Mouse (Mus musculus): ENCODE data around the gene Smurf2.
"Not testable (repeated sequence)": the region's sequence is repeated elsewhere in the genome, so short reads cannot be mapped to it uniquely, and the experiment has no call there.

Gene Smurf2

DNA sequence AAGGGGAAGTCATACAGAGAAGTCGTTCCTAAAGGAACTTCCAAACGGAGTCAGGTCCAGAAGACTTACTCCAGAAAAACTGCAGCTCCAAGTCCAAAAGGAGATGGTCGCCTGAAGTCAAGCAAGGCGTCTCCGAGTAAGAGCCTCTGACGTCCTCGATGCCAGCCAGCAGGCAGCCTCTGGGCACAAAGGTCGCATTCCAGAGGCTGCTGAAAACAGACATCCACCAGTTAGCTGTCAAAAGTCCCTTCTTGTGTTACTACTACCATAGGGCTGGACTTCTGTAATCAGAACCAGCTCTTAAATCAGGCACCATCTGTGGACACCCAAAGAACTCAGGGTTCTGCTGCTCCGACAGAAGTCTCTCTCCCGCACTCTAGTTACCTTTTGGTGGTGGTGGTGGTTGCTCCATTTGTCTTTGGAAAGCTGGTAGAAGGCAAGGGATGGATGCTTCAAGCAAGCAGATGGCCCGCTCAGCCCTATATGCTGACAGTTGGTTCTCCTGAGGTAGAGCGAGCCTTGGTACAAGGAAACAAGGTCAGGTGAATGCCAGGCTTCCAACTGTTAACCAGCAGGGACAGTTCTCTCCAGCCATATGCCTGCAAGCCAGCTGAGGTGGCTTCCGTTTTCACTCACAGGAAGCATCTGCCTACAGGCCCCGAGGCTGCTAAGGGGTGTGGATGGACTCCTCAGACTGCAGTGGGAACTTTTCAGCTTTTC, 105.8 kb downstream of the Smurf2 start:
- no peak for DNase-seq (ENCODE audit: low spot score in 2 of 2)

DNA sequence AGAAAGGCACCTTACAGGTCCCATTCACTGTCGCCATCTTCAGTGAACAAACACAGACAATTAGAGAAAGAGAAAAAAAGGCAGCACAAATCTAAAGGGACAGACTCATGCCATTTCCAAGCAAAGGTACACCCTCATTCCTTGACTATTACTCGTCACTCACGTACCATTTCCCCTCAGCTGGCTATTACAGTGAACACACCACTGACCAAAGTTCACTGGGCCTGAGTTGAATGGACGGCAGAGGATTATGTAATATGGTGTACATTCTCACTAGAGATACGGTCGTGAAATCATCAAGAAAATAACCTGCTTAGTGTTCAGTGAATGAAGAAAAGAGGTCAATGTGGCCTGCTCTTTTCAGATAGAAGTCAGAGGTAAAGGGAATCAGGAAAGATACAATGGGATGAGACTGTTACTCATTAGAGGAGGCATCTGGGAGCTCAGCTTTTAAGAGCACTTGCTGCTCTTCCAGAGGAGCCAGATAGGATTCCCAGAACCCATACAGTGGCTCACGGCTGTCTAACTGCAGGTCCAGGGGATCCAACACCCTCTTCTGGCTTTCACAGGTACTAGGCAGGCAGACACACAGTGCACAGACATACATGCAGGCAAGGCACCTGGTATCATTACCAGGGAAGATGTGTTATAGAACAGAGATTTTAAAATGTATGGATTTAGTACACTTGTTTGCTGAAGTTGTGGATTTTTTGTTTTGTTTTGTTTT, 107.9 kb downstream of the Smurf2 start:
- DNase-seq (ENCODE audit: low spot score in 2 of 2) = no peak

DNA sequence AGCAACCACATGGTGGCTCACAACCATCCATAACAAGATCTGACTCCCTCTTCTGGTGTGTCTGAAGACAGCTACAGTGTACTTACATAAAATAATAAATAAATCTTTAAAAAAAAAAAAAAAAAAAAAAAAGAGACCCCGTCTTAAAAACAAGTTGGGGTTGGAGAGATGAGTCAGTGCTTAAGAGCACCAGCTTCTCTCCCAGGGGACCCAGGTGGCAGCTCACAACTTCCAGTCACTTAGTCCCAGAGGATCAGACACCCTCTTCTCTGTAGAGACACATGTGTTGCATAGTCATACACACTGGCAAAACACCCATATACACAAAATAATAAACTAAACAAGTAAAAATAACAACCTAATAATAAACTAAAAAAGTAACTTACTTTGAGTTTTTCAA, 113.1 kb downstream of the Smurf2 start:
- DNase-seq (ENCODE audit: low spot score in 2 of 2) = not testable (repeated sequence)

DNA sequence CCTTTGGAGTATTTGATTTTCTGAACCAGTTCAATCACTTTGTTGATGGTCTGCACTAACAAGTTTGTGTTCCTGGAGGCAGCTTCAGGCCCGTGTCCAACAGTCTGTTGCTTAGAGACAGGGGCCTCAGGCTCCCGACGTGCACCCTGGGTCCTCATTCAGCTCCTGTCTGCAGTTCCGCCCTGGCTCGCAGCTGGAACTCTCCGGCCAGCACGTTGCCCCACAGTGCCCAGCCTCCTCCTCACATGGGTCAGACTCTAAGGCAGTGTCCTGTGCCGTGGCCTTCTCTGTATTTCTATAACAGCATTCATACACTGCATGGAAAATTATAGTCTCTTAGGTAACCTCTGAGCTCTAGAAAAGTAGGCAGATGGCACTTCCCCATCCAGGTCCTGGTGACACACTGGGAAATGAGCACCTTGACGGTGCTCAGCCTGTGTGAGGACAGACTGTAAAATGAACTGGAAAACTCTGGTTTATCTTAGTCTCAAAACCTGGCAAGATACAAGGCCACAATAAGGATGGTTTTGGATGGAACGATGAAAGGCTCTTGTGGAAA, 118.4 kb downstream of the Smurf2 start:
- no peak for DNase-seq (ENCODE audit: low spot score in 2 of 2)

DNA sequence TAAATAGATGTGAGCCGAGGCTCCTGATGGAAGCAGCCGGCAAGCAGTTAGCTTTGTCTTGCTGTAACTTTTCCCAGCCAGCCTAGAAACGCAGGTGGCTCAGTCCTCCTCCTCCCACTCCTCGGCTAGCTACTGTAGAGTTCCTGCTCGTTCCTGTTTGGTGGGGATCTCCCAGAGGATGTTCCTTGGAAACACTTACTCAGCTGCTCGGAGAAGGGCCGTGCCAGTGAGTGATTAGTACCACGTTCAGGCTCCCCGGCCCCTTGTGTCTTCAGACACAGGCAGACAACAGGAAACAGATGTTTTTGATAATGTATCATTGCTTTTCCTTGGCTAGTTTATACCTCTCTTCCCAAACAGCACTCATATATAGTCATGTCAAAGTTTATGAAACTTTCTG, 124.8 kb downstream of the Smurf2 start:
- no peak for DNase-seq (ENCODE audit: low spot score in 2 of 2)

DNA sequence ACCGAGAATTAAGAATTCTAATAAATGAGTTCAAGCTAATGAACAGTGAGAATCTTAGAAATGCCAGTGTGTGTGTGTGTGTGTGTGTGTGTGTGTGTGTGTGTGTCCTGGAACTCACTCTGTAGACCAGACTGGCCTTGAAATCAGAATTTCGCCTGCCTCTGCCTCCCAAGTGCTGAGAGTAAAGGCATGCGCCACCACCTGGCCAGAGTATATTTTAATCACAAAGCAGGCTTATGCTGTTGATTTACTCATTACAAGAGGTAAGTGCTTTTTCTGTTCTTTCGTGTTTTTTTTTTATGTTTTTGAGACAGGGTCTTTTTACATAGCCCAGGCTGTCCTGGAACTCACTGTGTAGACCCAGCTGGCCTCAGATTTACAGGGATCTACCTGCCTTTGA, 126.7 kb downstream of the Smurf2 start:
- DNase-seq (ENCODE audit: low spot score in 2 of 2) = no peak

DNA sequence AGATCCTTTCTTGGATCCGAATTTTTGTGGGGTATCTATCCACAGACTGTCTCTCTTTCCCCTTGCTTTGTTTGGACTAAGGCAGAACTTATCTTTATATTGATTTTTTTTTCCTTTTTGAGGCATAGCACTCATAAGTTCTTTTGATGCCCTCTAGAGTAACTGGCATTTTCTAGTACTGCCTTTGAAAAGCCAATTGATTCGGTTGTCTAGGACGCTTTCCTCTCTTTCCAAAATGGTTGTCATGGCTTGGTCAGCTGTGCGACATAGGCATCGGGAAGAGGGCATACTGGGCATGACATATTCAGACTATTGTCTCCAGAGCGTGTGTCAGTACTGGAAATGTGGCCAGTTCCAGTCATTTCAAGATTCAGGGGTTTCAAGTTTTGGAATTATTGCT, 130.9 kb downstream of the Smurf2 start:
- DNase-seq (ENCODE audit: low spot score in 2 of 2) = no peak

DNA sequence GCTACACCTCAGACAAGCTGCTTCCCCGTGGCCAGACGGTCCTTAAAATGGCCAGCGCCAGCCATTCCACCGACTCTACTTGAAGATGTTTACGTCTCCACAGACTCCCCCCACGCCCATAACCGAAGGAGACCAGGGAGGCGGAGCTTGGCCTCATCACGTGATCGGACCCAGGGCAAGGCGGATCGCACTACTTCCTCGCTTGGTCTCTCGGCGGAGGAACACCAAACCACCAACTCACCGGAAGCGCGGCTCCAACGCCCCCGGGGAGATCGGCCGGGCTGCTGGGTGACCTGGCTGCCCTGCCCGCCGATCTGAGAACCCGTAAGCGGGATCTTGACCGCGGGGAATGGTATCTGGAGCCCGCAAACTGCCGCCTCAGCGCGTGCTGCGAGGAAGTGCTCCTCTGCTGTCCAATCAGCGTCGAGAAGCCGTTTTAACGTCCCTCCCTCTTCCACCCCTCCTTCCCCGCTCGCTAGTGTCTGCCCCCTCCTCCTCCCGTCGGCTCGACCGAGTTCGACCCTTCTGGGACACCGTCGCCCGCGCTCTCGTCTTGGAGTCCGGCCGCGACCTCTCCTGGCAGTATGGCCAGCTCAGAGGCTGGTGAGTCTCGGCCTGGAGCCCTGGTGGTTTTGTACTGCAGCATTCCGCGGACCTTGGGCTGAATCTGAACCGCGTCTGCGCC, 131.6 kb downstream of the Smurf2 start, which contains the start of the genes Ddx5 and Cep95:
Gene Ddx5 (minus strand): TSS at position 411 of the 685 bp plus-strand sequence.
Gene Cep95 (plus strand): TSS at position 478 of the 685 bp plus-strand sequence.
- peak; percentile 90 to 97 for DNase-seq (ENCODE audit: low spot score in 2 of 2)

DNA sequence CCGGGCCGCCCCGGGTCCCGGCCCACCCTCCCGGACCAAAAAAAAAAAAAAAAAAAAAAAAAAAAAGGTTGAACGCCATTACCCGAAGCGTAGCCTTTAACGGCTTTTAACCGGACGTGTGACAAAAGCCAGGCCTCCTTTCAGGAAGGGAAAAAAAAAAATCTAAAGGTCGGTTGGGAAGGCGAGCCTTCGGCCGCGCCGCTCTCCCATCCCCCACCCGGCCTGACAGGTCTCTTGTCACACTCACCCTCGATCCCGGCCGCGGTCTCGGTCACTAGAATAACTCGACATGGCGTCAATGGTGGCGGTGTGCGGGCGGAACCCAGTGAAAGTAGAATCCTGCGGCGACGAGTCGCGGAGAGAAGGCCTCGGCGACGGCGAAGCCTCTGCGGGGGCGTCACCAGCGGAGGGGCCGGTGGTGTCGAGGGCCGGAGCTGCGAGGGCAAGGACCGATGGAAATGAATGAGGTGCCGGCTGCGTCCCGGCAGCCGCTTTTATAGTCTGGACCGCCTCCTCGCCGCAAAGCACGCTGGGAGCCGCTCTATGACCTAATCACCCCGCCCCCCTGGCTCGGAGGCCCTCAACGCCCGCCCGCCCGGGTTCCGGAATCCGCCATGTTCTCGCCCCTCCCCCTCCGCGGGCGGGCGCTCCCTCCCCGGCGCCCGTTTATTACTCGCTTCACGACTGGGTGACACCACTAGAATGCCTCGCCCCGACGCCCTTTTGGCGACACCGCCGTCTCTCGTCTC, 132.3 kb downstream of the Smurf2 start:
- peak; percentile 97 to 98 for DNase-seq (ENCODE audit: low spot score in 2 of 2)

DNA sequence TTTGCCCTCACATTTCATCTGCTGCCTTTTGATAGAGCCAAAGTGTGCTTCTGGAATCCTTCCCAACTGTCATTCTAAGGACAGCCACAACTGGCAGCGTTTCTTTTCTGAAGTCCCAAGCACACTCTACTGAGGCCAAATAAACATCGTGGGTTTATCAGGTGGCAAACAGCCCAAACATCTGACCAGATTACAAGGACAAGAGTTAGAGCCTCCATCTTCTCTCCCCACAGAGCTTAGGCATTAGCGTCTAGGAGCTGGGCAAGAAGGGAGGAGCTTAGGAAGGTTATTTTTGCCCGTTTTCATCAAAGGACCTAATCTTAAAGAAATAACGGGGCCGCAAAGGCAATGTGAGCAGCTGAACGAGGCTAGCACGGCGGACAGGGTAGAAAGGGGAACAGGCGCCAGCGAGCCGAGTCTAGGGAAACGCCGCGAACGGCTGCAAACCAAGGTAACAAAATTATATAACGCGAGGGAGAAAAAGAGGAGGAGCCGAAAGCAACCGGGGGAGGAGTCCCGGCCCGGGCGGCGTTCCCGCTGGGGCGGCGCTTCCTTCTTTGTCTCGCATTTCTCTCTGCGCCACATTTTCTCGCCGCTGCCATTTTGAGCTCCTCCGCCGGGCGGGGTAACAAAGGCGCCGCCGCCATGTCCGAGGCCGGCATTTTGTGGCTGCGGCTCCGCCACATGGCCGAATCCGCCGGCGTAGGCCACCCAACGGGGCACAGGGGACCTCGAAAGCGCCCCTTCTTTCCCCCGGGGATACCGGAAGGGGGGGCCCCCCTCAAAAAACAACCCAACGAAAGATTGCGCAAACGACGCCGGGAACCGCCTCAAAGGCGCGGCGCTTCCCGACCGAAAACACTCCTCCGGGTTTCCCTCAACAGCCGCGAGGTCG, 133.1 kb downstream of the Smurf2 start:
- DNase-seq (ENCODE audit: low spot score in 2 of 2) = peak; percentile 78 to 86

DNA sequence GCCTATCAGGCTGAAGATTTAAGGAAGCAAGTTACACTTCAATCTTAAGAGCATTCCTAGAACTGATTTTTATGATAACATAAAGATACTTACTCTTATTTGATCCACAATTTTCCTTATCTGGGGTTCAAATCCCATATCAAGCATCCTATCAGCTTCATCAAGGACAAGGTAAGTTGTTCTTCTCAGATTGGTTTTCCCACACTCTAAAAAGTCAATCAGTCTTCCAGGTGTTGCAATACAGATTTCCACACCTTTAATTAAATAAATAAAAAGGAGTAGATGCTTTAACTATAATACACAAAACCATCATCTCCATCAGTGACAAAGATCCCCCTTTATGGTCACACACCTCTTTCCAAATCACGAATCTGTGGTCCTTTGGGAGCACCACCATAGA, 135.5 kb downstream of the Smurf2 start:
- DNase-seq (ENCODE audit: low spot score in 2 of 2) = no peak

DNA sequence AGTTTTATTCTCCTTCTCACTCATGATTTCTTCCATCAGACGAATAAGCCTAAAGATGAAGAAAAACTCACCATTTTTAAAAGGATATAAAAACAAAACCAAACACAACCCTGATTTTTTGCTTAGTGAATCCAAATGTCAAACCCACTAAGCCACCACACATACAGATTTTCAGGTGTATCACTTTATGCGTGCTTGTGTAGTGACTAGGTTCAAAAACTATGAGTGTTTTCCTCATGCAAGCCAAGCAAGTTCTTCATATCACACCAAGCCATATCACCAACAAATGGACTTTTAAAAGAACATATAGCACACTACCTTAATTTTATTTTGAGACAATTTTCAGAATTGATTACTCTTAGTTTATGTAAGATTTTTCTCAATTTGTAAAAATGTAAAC, 136.0 kb downstream of the Smurf2 start:
- no peak for DNase-seq (ENCODE audit: low spot score in 2 of 2)

DNA sequence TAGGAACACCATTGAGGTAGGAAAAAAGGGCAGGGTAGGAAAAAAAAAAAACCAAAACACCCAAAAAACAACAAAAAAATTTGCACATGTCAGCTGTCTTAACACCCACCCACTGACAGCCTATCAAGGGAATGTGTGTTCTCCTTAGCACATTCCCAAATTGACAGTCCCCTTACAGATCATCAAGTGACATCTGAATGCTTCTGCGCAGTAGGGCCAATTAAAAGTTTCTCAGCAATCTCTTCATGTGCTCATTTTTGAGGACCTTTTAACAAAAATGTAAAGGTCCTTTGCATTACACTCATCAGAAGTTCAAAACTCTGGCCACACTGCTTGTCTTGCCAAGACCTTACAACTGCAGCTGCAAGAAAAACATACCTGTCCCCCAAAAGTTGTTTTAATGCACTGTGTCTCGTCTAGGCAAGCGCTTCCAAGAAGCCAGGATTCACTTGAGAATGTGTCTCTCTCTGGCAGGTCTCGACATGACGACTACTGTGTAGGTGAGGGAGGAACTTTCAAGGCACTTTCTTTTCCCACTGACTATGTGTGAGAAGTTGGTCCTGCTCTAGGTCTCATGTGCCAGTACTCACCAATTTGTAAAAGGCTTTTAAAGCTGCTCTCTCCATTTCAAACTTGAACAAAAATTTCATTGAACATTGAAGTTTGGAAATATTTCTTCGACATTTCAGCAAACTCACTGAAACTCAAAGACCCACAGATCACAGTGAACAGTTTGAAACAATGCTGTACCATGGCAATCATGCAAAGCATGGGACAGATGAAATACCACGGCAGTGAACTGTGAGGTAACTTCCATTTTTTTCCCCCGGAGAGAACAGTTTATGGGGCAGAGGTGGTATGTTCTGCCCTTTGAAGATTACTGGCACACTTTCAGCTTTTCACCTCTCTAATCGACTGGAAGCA, 137.4 kb downstream of the Smurf2 start:
- no peak for DNase-seq (ENCODE audit: low spot score in 2 of 2)

DNA sequence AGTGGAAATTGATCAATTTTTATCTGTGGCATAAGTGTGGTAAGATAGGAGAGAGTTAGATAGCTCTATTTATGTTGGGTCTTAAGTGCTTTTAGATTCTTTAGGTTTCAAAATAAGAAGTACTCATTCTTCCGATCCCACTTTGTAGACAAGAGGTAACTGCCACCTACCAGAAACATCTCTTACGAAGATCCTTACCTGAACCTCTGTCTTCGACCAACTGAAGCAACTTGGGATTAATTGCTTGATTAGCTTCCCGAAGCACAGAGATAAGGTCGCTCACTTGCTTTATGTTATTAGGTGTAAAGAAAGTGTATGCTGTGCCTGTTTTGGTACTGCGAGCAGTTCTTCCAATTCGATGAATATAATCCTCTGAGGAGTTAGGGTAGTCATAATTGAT, 138.2 kb downstream of the Smurf2 start:
- DNase-seq (ENCODE audit: low spot score in 2 of 2) = not testable (repeated sequence)

DNA sequence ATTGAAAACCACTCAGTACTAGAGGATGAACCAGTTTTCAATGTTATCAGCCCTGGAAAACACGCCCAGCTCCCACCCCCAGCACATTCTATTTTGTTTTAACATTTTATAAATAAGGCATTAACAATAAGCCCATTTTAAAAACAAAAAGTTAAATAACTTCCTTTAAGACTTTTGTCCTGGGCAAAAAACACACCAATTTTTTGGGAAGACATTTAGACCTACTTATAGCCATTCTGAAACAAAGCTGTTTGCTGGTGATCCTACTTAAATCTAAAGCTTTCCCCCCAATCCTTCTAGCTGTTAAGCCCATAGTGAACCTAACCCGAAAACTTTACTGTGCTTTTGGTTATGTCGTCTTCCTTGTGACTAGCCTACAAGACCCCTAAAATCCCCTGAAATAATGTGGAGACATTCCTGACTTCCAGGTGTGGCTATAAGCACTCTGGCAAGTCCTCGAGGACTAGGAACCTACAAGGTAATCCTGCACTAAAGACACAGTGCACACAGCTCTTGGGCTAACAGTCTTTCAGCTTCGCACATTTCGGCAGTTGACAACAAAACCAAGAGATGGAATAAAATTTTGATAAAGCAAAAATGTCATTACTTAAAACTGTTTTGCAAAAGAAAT, 139.8 kb downstream of the Smurf2 start:
- DNase-seq (ENCODE audit: low spot score in 2 of 2) = no peak

DNA sequence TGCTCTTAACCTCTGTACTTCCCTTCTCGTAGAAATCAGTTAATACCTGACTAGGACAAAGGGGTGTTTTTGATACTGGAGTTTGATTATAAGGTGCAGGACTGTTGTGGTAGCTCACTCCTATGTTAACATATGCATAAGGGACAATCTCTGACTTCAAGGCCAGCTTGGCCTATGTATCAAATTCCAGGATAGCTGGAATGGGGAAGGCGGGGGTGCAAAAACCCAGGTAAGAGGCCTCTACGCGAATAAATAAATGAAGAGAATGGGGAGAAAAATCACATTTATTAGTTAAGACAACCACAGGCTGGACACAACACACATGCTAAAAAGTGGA, 140.5 kb downstream of the Smurf2 start:
- no peak for DNase-seq (ENCODE audit: low spot score in 2 of 2)

DNA sequence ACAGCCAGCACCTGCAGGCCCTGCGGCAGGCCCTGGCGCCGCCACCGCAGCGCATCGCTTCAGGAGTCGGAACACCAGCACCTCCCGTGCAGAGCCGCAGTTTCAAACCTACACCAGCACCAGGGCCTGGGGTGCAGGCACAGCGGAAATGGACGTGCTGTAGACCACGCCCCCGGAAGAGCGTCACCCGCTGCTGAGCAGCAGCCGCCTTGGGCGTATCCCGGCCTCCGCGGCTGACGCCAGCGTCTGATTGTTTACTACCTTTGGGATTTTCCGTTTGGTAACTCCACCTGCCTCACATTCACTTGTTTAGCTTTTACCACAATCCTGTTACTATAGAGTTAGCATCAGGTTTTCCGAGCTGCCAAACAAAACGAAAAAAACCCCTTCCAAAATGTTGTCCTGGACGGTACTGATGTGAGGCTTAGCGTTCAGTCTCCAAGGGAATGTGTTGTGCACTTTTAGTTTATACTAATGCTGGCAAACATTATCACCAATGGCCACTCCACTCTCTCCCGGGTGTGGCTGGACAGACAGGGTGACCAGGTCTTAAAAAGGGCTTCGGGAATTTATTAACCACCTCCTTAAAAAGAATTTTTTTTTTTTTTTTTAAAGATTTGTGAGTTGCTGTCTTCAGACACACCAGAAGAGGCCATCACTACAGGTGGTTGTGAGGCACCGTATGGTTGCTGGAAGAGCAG, 141.0 kb downstream of the Smurf2 start, which contains the start of gene Polg2:
Gene Polg2 (minus strand): TSS at position 150 of the 701 bp plus-strand sequence.
- DNase-seq (ENCODE audit: low spot score in 2 of 2) = peak; percentile 87 to 91

All from frontal cortex, postnatal 10 days (tissue).